Mouse (Mus musculus): Measurements from ENCODE around the gene Grifin. TPM values are rescaled to one million over a fixed set of nuclear protein-coding genes. Genes with fewer than 3 reads are reported as not detected.

The Grifin gene
- not detected in 2 replicates for polyA plus RNA-seq (2014; fragmentation: Nextera tagmentation; extraction: Ambion mirVana)

DNA sequence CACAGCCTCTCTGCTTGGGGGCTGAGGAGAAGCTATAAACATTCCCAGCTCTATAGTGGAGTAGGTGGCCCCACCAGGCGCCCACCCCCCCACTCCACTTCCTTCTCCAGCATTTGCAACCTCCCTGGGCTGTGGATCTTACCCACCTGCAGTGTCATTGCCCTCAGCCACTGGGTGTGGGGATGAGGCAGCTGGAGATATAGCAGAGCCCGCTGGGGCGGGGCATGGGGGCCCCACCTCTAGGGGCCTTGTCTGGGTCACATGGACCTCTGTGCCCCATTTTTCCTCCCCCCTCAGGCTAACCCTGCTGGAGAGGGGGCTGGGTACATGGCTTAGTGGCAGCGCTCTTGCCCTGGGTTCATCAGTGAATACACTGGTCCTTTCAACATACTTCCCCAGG is at the start of gene Grifin:
Gene Grifin (minus strand): TSS at position 176 of the 400 bp plus-strand sequence.
- no peaks in the 10 kb centered on the region for H3K36me3 ChIP-seq (ENCODE audit: control insufficient read depth, insufficient read depth, low read length)
- H3K27ac ChIP-seq (replicated peaks; ENCODE audit: low read depth, low read length) = no peak within 1 kb of the TSS
- 83% methylated on average over 4 of the region's 4 CpGs for WGBS
- H3K27me3 ChIP-seq (ENCODE audit: control insufficient read depth, insufficient read depth, low read length) = no peaks in the 10 kb centered on the region
- no peaks in the 10 kb centered on the region for H3K9me3 ChIP-seq (ENCODE audit: control insufficient read depth, low read length)
- no peak for ATAC-seq (ENCODE audit: low FRiP score, low TSS enrichment)
- H3K9ac ChIP-seq (replicated peaks; ENCODE audit: low read length) = no peak within 1 kb of the TSS
- peaks cover 5% of the 10 kb centered on the region; the same call in 1 of the 2 replicates for H3K4me1 ChIP-seq (ENCODE audit: control insufficient read depth, insufficient read depth, low read length)
- H3K4me2 ChIP-seq (ENCODE audit: low read length) = no peak within 1 kb of the TSS
- no peak within 1 kb of the TSS for H3K4me3 ChIP-seq (replicated peaks; ENCODE audit: low read depth, low read length)
- no peak for DNase-seq

DNA sequence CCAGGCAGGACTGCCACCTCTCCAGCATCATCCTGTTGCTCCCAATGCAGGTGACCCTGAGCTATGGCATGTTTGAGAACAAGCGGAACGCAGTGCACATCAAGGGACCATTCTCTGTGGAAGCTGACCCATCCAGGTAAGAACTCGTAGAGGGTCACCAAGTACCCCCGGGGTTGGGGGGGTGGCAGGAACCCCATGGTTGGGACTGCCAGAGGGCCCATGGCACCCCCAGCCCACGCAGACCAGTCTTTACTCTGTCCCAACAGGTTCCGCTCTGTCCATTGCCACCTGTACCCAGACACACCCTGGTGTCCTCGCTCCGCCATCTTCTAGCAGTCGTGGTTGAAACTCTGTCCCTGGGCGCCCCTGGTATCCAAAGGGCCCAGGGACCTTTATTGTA is 49.3 kb upstream of the Grifin start:
- 98% methylated on average over 10 of the region's 10 CpGs for WGBS
- ATAC-seq (ENCODE audit: low FRiP score, low TSS enrichment) (no peak), DNase-seq (no peak)
- H3K9ac ChIP-seq (replicated peaks; ENCODE audit: low read length) = no peak overlapping the region
- no peak overlapping the region for H3K4me3 ChIP-seq (replicated peaks; ENCODE audit: low read depth, low read length)
- no peaks in the 10 kb centered on the region for H3K9me3 ChIP-seq (ENCODE audit: control insufficient read depth, low read length)
- no peaks in the 10 kb centered on the region for H3K27me3 ChIP-seq (ENCODE audit: control insufficient read depth, insufficient read depth, low read length)
- no peak overlapping the region for H3K4me2 ChIP-seq (ENCODE audit: low read length)
- peaks cover 29% of the 10 kb centered on the region for H3K4me1 ChIP-seq (ENCODE audit: control insufficient read depth, insufficient read depth, low read length)
- peaks cover 21% of the 10 kb centered on the region for H3K36me3 ChIP-seq (ENCODE audit: control insufficient read depth, insufficient read depth, low read length)
- H3K27ac ChIP-seq (replicated peaks; ENCODE audit: low read depth, low read length) = no peak overlapping the region

DNA sequence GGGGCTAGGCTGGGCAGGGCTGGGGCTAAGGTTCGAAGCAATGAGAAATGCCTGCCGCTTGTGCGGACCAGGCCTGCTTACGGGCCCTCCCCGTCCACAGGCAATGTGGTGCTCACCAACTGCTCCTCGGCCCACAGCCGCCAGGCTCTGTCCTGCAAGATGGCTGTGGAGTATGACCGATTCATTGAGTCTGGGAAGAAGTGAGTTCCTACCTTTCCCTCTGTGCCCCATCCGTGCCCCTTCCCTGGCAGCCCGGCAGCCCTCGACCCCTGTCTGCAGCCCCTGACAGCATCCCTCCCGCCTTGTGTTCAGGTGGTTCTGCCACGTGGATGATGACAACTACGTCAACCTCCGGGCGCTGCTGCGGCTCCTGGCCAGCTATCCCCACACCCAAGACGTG is 47.3 kb upstream of the Grifin start:
- H3K9ac ChIP-seq (replicated peaks; ENCODE audit: low read length) = peak overlapping the region; percentile 42; the same call in 1 of the 2 replicates
- peak overlapping the region; percentile 2; the same call in 1 of the 2 replicates for H3K27ac ChIP-seq (replicated peaks; ENCODE audit: low read depth, low read length)
- H3K36me3 ChIP-seq (ENCODE audit: control insufficient read depth, insufficient read depth, low read length) = peaks cover 21% of the 10 kb centered on the region
- no peaks in the 10 kb centered on the region for H3K9me3 ChIP-seq (ENCODE audit: control insufficient read depth, low read length)
- no peak for DNase-seq
- H3K4me3 ChIP-seq (replicated peaks; ENCODE audit: low read depth, low read length) = peak overlapping the region; percentile 19
- peak overlapping the region; percentile 82 for H3K4me2 ChIP-seq (ENCODE audit: low read length)
- 15% methylated on average over 18 of the region's 18 CpGs for WGBS
- peaks cover 8% of the 10 kb centered on the region; the same call in 1 of the 2 replicates for H3K27me3 ChIP-seq (ENCODE audit: control insufficient read depth, insufficient read depth, low read length)
- peaks cover 39% of the 10 kb centered on the region for H3K4me1 ChIP-seq (ENCODE audit: control insufficient read depth, insufficient read depth, low read length)
- no peak for ATAC-seq (ENCODE audit: low FRiP score, low TSS enrichment)

DNA sequence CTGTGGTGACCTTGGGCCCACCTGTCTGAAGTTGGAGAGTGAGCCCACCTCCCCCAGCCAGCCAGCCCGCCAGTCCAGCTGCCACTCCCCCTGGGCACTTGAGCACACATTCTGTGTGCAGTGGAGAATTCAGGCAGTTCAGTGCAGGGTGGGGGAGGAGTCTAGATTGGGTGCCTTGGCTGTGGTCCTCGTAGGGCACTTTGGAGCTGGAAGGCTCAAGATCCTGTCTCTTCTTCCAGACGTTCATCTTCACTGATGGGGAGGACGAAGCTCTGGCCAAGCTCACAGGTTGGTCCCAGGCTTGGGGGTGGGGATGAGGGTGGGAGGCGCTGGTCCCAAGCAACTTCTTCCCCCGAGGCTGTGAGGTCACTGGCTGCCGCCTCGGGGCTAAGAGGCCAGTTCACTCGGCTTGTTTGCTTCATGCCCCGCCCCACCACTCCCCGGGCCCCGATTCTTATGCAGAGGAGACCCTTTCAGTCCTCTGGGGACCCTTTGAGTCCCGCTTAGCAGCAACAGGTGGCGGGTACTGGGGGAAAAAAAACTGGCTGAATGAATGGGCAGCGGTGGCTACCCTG is 46.8 kb upstream of the Grifin start:
- H3K27me3 ChIP-seq (ENCODE audit: control insufficient read depth, insufficient read depth, low read length) = peaks cover 13% of the 10 kb centered on the region
- ATAC-seq (ENCODE audit: low FRiP score, low TSS enrichment) (no peak; the same call in 1 of the 2 replicates), DNase-seq (peak; percentile 74)
- peak overlapping the region; percentile 19 for H3K4me3 ChIP-seq (replicated peaks; ENCODE audit: low read depth, low read length)
- H3K36me3 ChIP-seq (ENCODE audit: control insufficient read depth, insufficient read depth, low read length) = peaks cover 21% of the 10 kb centered on the region
- peak overlapping the region; percentile 42 for H3K9ac ChIP-seq (replicated peaks; ENCODE audit: low read length)
- peak overlapping the region; percentile 82 for H3K4me2 ChIP-seq (ENCODE audit: low read length)
- peaks cover 43% of the 10 kb centered on the region for H3K4me1 ChIP-seq (ENCODE audit: control insufficient read depth, insufficient read depth, low read length)
- peak overlapping the region; percentile 91 for H3K27ac ChIP-seq (replicated peaks; ENCODE audit: low read depth, low read length)
- no peaks in the 10 kb centered on the region for H3K9me3 ChIP-seq (ENCODE audit: control insufficient read depth, low read length)
- 5% methylated on average over 15 of the region's 15 CpGs for WGBS

DNA sequence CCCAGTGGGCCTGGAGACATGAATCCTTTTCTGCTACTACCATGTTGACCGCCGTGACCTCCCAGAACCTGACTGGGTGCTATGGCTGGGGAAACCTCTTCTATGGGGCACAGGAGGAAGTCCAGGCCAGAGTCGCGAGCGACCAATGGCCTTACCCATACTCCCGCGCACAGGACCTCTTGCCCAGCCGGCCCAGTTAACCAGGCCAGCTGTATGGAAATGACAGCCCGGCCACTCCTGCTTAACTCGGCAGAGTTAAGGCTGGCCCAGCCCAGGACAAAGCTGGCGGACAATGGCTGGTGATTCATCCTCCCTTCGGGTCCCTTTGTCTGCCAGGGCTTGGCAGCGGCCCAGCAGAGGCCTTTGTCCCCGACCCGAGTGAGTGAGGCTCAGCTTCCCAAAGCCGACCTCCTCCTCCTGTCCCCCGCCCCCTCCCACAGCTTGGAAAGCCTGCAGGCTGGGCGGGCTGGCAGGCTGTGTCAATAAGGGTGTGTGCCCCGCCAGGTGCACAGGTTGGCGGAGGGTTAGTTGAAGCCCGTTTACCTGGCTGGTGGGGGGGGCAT is 46.2 kb upstream of the Grifin start:
- H3K4me1 ChIP-seq (ENCODE audit: control insufficient read depth, insufficient read depth, low read length) = peaks cover 49% of the 10 kb centered on the region

DNA sequence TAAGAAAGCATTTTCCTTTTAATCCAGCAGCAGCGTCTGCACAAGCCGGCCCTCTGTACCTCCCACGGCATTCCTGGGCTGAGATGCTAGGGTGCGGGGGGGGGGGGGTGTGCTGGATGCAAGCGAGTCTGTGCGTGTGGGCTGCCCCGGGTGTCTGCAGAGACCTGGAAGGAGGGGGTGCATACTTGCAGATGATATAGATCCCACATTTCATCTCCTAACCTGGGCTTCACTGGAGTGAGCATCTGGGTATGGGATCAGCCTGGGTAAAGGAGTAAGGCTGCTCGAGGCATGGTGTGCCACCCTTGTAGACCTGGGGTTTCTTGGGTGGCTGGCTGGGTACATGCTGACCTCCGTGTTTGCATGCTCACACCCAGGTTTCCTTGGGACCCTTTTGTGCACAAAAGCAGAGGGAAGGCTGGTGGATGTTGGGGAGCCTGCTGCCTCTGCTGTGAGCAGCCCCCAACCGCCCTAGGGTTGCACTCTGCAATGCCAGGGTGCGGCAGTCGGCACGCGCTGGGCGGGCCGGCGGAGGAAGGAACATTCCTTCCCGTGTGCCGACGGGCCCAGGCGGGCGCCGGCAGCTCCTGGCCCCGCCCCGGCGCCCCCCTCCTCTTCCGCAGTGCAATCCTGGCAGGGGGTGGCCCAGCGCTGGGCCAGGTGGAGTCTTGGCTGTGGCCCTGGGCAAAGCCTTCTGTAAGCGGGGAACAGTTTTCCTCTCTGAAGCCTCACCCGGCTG is 45.6 kb upstream of the Grifin start:
- H3K36me3 ChIP-seq (ENCODE audit: control insufficient read depth, insufficient read depth, low read length) = peaks cover 21% of the 10 kb centered on the region
- H3K27me3 ChIP-seq (ENCODE audit: control insufficient read depth, insufficient read depth, low read length) = peaks cover 25% of the 10 kb centered on the region
- peak overlapping the region; percentile 62 for H3K9ac ChIP-seq (replicated peaks; ENCODE audit: low read length)
- peak; percentile 72 for DNase-seq
- under 1% methylated on average over 30 of the region's 30 CpGs for WGBS
- H3K27ac ChIP-seq (replicated peaks; ENCODE audit: low read depth, low read length) = peak overlapping the region; percentile 91
- peaks cover 49% of the 10 kb centered on the region for H3K4me1 ChIP-seq (ENCODE audit: control insufficient read depth, insufficient read depth, low read length)
- ATAC-seq (ENCODE audit: low FRiP score, low TSS enrichment) = peak; percentile 28; the same call in 1 of the 2 replicates
- peak overlapping the region; percentile 51 for H3K4me3 ChIP-seq (replicated peaks; ENCODE audit: low read depth, low read length)
- peak overlapping the region; percentile 82 for H3K4me2 ChIP-seq (ENCODE audit: low read length)
- H3K9me3 ChIP-seq (ENCODE audit: control insufficient read depth, low read length) = no peaks in the 10 kb centered on the region

More for the DNA sequence above, 46.2 kb upstream of the Grifin start:
- Histone ChIP-seq H3K36me3 (ENCODE audit: control insufficient read depth, insufficient read depth, low read length) (peaks cover 21% of the 10 kb centered on the region), H3K4me3 (replicated peaks; ENCODE audit: low read depth, low read length) (peak overlapping the region; percentile 51), H3K27ac (replicated peaks; ENCODE audit: low read depth, low read length) (peak overlapping the region; percentile 91), H3K9ac (replicated peaks; ENCODE audit: low read length) (peak overlapping the region; percentile 62), H3K4me2 (ENCODE audit: low read length) (peak overlapping the region; percentile 82), H3K27me3 (ENCODE audit: control insufficient read depth, insufficient read depth, low read length) (peaks cover 19% of the 10 kb centered on the region), H3K9me3 (ENCODE audit: control insufficient read depth, low read length) (no peaks in the 10 kb centered on the region)
- 4% methylated on average over 21 of the region's 21 CpGs for WGBS
- DNase-seq = peak; percentile 89
- peak; percentile 64; the same call in 1 of the 2 replicates for ATAC-seq (ENCODE audit: low FRiP score, low TSS enrichment)

DNA sequence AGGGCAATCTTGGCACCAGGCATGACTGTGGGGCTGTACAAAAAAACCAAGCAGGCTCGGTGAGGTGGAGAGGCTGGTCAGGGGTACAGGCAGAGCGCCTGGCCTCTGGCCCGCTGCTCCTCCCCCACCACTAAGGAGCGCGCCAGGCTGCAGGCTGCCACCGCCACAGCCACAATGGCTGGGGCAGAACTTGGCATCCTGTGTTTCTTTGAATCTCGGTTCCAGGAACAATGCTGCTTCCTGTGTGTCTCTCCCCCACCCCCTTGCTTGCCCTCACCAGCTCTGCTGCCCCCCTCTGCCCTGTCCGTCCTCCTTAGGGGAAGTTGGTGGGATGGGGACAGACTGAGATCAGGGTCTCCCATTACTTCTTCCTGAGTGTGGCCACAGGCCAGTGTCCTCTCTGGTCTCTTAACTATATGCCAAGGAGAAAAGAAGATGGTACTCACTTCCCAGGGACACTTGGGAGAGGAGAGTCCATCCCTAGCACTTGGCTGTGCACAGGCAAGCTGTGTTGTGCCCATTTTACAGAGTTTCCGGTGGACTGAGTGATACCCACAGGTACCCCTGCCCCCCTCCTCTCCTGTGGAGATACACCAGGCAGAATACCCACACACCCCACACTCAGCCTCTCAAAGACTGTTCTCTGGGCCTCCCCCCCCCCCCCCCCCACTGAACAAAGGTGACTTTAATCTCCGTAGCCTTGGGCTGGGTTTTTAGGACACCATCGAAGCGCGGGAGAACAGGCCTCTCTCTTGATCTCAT is 44.8 kb upstream of the Grifin start:
- H3K9ac ChIP-seq (replicated peaks; ENCODE audit: low read length) = peak overlapping the region; percentile 62
- H3K36me3 ChIP-seq (ENCODE audit: control insufficient read depth, insufficient read depth, low read length) = peaks cover 19% of the 10 kb centered on the region
- peaks cover 27% of the 10 kb centered on the region for H3K27me3 ChIP-seq (ENCODE audit: control insufficient read depth, insufficient read depth, low read length)
- H3K4me1 ChIP-seq (ENCODE audit: control insufficient read depth, insufficient read depth, low read length) = peaks cover 49% of the 10 kb centered on the region
- DNase-seq = peak; percentile 74
- 6% methylated on average over 12 of the region's 13 CpGs for WGBS
- no peak for ATAC-seq (ENCODE audit: low FRiP score, low TSS enrichment)
- H3K4me3 ChIP-seq (replicated peaks; ENCODE audit: low read depth, low read length) = peak overlapping the region; percentile 51
- H3K9me3 ChIP-seq (ENCODE audit: control insufficient read depth, low read length) = no peaks in the 10 kb centered on the region
- peak overlapping the region; percentile 82 for H3K4me2 ChIP-seq (ENCODE audit: low read length)
- peak overlapping the region; percentile 91 for H3K27ac ChIP-seq (replicated peaks; ENCODE audit: low read depth, low read length)

DNA sequence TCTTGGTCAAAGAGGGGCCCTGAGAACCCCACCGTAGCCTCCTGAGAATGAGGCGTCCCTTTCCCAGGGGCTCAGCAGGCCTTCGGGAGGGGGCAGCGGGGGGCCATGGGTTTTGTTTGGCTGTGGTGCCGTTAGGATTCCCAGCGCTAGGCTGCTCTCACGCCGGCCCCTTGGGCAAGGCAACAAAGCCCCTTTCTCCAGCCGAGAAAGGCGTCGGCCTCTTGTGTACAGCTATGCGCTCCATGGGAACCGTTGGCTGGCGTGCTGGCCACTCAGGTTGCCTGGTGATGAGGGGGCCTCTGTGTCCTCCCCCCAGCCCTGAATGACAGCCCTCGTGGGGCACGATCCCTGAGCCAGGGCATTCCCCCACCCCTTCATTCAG is 43.8 kb upstream of the Grifin start:
- ATAC-seq (ENCODE audit: low FRiP score, low TSS enrichment) (peak; percentile 7; the same call in 1 of the 2 replicates), DNase-seq (peak; percentile 80)
- Histone ChIP-seq H3K27me3 (ENCODE audit: control insufficient read depth, insufficient read depth, low read length) (peaks cover 32% of the 10 kb centered on the region), H3K4me3 (replicated peaks; ENCODE audit: low read depth, low read length) (peak overlapping the region; percentile 51), H3K27ac (replicated peaks; ENCODE audit: low read depth, low read length) (peak overlapping the region; percentile 91), H3K4me1 (ENCODE audit: control insufficient read depth, insufficient read depth, low read length) (peaks cover 49% of the 10 kb centered on the region), H3K4me2 (ENCODE audit: low read length) (peak overlapping the region; percentile 82), H3K36me3 (ENCODE audit: control insufficient read depth, insufficient read depth, low read length) (0 out of 2 replicates have a peak, but pooled peaks cover 10% of the 10 kb centered on the region), H3K9ac (replicated peaks; ENCODE audit: low read length) (peak overlapping the region; percentile 62; the same call in 1 of the 2 replicates), H3K9me3 (ENCODE audit: control insufficient read depth, low read length) (no peaks in the 10 kb centered on the region)
- under 1% methylated on average over 16 of the region's 16 CpGs for WGBS
